Mouse (Mus musculus): ENCODE data around the gene Car12. TPM values are rescaled to one million over a fixed set of nuclear protein-coding genes. Genes with fewer than 3 reads are reported as not detected.

Gene Car12
- polyA plus RNA-seq, 1 experiment from 2014 or later: 2.6 TPM

DNA sequence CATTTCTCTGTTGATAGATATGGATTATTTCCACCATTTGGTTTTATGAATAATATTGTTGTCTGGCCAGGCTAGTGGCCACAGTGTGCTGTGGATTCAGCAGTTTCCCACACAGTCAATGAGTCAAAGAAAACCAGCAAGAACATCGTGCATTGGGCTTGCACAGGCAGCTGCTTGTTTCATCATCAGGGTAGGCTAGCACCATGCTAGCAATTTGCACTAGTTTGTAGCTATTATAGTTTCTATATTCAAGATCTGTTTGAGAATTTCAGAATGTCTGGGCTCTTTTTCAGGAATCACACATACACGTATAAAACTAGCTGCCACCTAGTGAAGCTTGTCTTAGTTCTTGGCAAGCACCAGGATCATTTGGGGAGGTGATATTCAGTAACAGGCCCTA, 21.6 kb downstream of the Car12 start:
- ATAC-seq (no peak), DNase-seq (ENCODE audit: low spot score) (no peak)
- no peak overlapping the region for H3K4me3 ChIP-seq (ENCODE audit: low read depth, low read length)
- no peaks in the 10 kb centered on the region for H3K27me3 ChIP-seq (replicated peaks; ENCODE audit: control insufficient read depth, insufficient read depth, low read length)
- H3K27ac ChIP-seq (ENCODE audit: low read depth, low read length): no peak overlapping the region
- no peaks in the 10 kb centered on the region for H3K9me3 ChIP-seq (replicated peaks; ENCODE audit: control insufficient read depth, low read length)
- no peak overlapping the region for H3K9ac ChIP-seq (ENCODE audit: low read length)
- H3K4me1 ChIP-seq (ENCODE audit: control insufficient read depth, insufficient read depth, low read length): 0 out of 2 replicates have a peak, but pooled peaks cover 2% of the 10 kb centered on the region
- H3K36me3 ChIP-seq (ENCODE audit: control insufficient read depth, insufficient read depth, low read length): no peaks in the 10 kb centered on the region
- no peak overlapping the region for H3K4me2 ChIP-seq (ENCODE audit: low read length)
- WGBS: 91% methylated on average over 2 of the region's 2 CpGs

- Histone ChIP-seq H3K27me3 (replicated peaks; ENCODE audit: control insufficient read depth, insufficient read depth, low read length) (no peaks in the 10 kb centered on the region), H3K36me3 (ENCODE audit: control insufficient read depth, insufficient read depth, low read length) (no peaks in the 10 kb centered on the region), H3K27ac (ENCODE audit: low read depth, low read length) (no peak overlapping the region), H3K4me1 (ENCODE audit: control insufficient read depth, insufficient read depth, low read length) (0 out of 2 replicates have a peak, but pooled peaks cover 2% of the 10 kb centered on the region), H3K9me3 (replicated peaks; ENCODE audit: control insufficient read depth, low read length) (no peaks in the 10 kb centered on the region), H3K4me3 (ENCODE audit: low read depth, low read length) (no peak overlapping the region), H3K4me2 (ENCODE audit: low read length) (no peak overlapping the region), H3K9ac (ENCODE audit: low read length) (no peak overlapping the region)
- DNase-seq (ENCODE audit: low spot score): no peak
- no peak for ATAC-seq
- WGBS: 78% methylated on average over 3 of the region's 3 CpGs
These were observed 22.5 kb downstream of the Car12 start for GRCm38 (mm10) chr9:66736016-66736415.

DNA sequence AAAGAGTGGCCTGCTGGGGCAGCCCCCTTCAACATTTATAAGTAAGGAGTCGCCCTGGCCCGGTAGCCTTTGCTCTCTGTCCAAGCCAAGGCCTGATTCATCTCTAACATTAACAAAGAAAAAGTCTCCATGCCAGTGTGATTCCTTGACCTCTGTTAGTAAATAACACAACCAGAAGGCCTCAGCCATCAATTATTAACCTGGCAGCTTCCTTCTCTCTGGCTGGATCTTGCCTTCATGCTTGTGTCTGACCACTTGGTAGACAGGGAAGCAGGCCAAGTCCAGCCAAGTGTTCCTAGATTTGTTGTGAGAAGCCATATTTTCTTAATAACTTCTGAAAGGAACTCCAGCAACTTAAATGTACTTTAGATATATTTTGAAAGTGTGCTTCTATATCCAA, 23.1 kb downstream of the Car12 start:
- no peak overlapping the region for H3K4me2 ChIP-seq (ENCODE audit: low read length)
- no peaks in the 10 kb centered on the region for H3K36me3 ChIP-seq (ENCODE audit: control insufficient read depth, insufficient read depth, low read length)
- WGBS: 93% methylated on average over 2 of the region's 2 CpGs
- no peaks in the 10 kb centered on the region for H3K9me3 ChIP-seq (replicated peaks; ENCODE audit: control insufficient read depth, low read length)
- no peaks in the 10 kb centered on the region for H3K27me3 ChIP-seq (replicated peaks; ENCODE audit: control insufficient read depth, insufficient read depth, low read length)
- H3K4me3 ChIP-seq (ENCODE audit: low read depth, low read length): no peak overlapping the region
- H3K9ac ChIP-seq (ENCODE audit: low read length): no peak overlapping the region
- DNase-seq (ENCODE audit: low spot score) (no peak), ATAC-seq (no peak)
- H3K27ac ChIP-seq (ENCODE audit: low read depth, low read length): no peak overlapping the region
- H3K4me1 ChIP-seq (ENCODE audit: control insufficient read depth, insufficient read depth, low read length): 0 out of 2 replicates have a peak, but pooled peaks cover 2% of the 10 kb centered on the region

DNA sequence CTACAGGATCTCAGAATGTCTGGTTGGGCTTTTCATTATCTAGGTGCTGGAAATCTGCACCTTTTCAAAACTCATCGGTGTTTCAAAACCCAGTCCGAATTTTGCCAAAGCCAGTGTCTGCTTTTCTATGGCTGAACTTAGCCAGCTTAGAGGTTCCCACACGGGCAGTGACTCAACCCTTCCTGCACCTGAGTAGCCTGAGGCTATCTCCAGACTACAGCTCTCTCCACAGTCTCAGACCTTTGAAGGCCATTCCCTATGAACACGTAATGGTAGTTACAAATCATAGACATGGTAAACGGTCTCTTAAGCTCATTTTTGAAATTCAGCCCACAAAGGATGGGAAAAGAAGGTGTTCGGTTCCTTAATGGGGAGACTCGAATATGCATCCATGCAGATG, 26.0 kb downstream of the Car12 start:
- Histone ChIP-seq H3K27ac (ENCODE audit: low read depth, low read length) (no peak overlapping the region), H3K9ac (ENCODE audit: low read length) (no peak overlapping the region), H3K4me3 (ENCODE audit: low read depth, low read length) (no peak overlapping the region), H3K36me3 (ENCODE audit: control insufficient read depth, insufficient read depth, low read length) (no peaks in the 10 kb centered on the region), H3K4me1 (ENCODE audit: control insufficient read depth, insufficient read depth, low read length) (no peaks in the 10 kb centered on the region), H3K4me2 (ENCODE audit: low read length) (no peak overlapping the region), H3K27me3 (replicated peaks; ENCODE audit: control insufficient read depth, insufficient read depth, low read length) (no peaks in the 10 kb centered on the region), H3K9me3 (replicated peaks; ENCODE audit: control insufficient read depth, low read length) (no peaks in the 10 kb centered on the region)
- no peak for DNase-seq (ENCODE audit: low spot score)
- ATAC-seq: no peak
- 90% methylated on average over 7 of the region's 7 CpGs for WGBS

GRCm38 (mm10) chr9:66744531-66744930, 31.0 kb downstream of the Car12 start:
- H3K4me2 ChIP-seq (ENCODE audit: low read length): no peak overlapping the region

GRCm38 (mm10) chr9:66748390-66748789, 34.9 kb downstream of the Car12 start:
- H3K27ac ChIP-seq (ENCODE audit: low read depth, low read length): no peak overlapping the region
- DNase-seq (ENCODE audit: low spot score) (no peak), ATAC-seq (no peak)
- no peak overlapping the region for H3K9ac ChIP-seq (ENCODE audit: low read length)
- no peaks in the 10 kb centered on the region for H3K36me3 ChIP-seq (ENCODE audit: control insufficient read depth, insufficient read depth, low read length)
- no peak overlapping the region for H3K4me3 ChIP-seq (ENCODE audit: low read depth, low read length)
- no peaks in the 10 kb centered on the region for H3K4me1 ChIP-seq (ENCODE audit: control insufficient read depth, insufficient read depth, low read length)
- H3K27me3 ChIP-seq (replicated peaks; ENCODE audit: control insufficient read depth, insufficient read depth, low read length): no peaks in the 10 kb centered on the region
- H3K4me2 ChIP-seq (ENCODE audit: low read length): no peak overlapping the region
- 81% methylated on average over 15 of the region's 15 CpGs for WGBS
- no peaks in the 10 kb centered on the region for H3K9me3 ChIP-seq (replicated peaks; ENCODE audit: control insufficient read depth, low read length)

More at GRCm38 (mm10) chr9:66744531-66744930, 31.0 kb downstream of the Car12 start:
- H3K4me1 ChIP-seq (ENCODE audit: control insufficient read depth, insufficient read depth, low read length): no peaks in the 10 kb centered on the region
- H3K4me3 ChIP-seq (ENCODE audit: low read depth, low read length): no peak overlapping the region
- no peaks in the 10 kb centered on the region for H3K27me3 ChIP-seq (replicated peaks; ENCODE audit: control insufficient read depth, insufficient read depth, low read length)
- H3K9me3 ChIP-seq (replicated peaks; ENCODE audit: control insufficient read depth, low read length): no peaks in the 10 kb centered on the region
- ATAC-seq (no peak), DNase-seq (ENCODE audit: low spot score) (no peak)
- no peak overlapping the region for H3K27ac ChIP-seq (ENCODE audit: low read depth, low read length)
- no peaks in the 10 kb centered on the region for H3K36me3 ChIP-seq (ENCODE audit: control insufficient read depth, insufficient read depth, low read length)
- WGBS: 80% methylated on average over 2 of the region's 2 CpGs
- no peak overlapping the region for H3K9ac ChIP-seq (ENCODE audit: low read length)

DNA sequence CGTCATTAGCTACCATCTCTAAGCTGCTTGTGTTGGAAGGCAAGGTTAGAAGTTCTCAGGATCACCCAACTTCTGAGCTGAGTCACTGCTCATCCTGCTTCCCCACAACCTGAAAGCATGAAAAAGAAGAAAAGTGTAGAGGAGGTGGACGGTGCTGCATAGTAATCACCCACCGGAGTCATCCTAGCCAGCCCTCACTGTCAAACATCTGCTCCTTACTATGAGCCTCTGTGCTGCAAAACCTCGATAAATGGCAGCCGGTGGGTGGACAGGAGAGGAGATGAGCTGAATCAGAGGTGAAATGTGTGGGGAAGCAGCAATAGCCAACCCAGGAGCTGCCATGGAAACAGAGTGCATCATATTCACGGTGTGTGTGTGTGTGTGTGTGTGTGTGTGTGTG, 39.4 kb downstream of the Car12 start:
- Histone ChIP-seq H3K4me3 (ENCODE audit: low read depth, low read length) (no peak overlapping the region), H3K36me3 (ENCODE audit: control insufficient read depth, insufficient read depth, low read length) (no peaks in the 10 kb centered on the region), H3K27me3 (replicated peaks; ENCODE audit: control insufficient read depth, insufficient read depth, low read length) (no peaks in the 10 kb centered on the region), H3K9me3 (replicated peaks; ENCODE audit: control insufficient read depth, low read length) (no peaks in the 10 kb centered on the region), H3K4me1 (ENCODE audit: control insufficient read depth, insufficient read depth, low read length) (no peaks in the 10 kb centered on the region), H3K4me2 (ENCODE audit: low read length) (no peak overlapping the region), H3K27ac (ENCODE audit: low read depth, low read length) (no peak overlapping the region), H3K9ac (ENCODE audit: low read length) (no peak overlapping the region)
- ATAC-seq (no peak), DNase-seq (ENCODE audit: low spot score) (no peak)
- 86% methylated on average over 6 of the region's 6 CpGs for WGBS

DNA sequence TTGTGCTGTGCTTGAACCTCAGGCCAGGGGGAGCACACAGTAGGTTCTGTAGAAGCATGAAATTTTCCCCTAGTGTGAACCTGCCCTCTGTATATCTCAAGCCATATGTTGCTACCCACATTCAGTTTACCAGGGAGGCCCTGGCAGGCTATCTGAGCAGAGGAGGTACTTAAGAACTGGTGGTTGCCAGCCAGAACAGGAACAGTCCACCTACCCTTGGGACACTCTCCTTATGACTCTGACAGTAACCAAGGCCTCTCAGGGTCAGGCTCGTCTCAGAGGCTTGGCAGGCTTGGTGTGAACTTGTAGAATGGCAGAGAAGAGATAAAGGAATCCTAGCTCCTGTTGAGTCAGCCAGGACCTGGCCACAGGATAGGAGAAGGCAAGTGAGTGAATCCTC, 47.5 kb downstream of the Car12 start:
- Histone ChIP-seq H3K27ac (ENCODE audit: low read depth, low read length) (no peak overlapping the region), H3K4me2 (ENCODE audit: low read length) (no peak overlapping the region), H3K4me1 (ENCODE audit: control insufficient read depth, insufficient read depth, low read length) (no peaks in the 10 kb centered on the region), H3K9me3 (replicated peaks; ENCODE audit: control insufficient read depth, low read length) (no peaks in the 10 kb centered on the region), H3K4me3 (ENCODE audit: low read depth, low read length) (no peak overlapping the region), H3K27me3 (replicated peaks; ENCODE audit: control insufficient read depth, insufficient read depth, low read length) (no peaks in the 10 kb centered on the region), H3K36me3 (ENCODE audit: control insufficient read depth, insufficient read depth, low read length) (no peaks in the 10 kb centered on the region), H3K9ac (ENCODE audit: low read length) (no peak overlapping the region)
- 73% methylated on average over 1 of the region's 1 CpGs for WGBS
- no peak for ATAC-seq
- no peak for DNase-seq (ENCODE audit: low spot score)

DNA sequence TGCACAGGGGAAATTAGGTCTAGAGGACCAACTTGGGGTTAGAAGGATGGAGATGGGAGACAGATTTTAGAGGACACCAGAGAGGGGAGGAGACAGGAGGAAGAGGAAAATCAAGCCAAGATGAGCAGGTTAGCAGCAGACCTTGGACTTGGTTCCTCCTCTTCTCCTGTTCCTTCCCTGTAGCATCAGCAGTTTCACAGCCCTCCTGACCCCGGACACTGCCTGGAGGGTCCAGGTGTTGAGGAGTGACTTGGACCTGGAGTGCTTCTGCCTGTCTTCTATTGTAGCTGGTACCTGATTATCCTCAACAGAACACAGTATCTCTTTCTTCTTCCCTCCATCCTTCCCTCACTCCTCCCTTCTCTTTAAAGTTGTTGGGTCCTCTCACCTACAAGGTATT, 55.2 kb downstream of the Car12 start:
- Histone ChIP-seq H3K36me3 (ENCODE audit: control insufficient read depth, insufficient read depth, low read length) (no peaks in the 10 kb centered on the region), H3K4me3 (ENCODE audit: low read depth, low read length) (no peak overlapping the region), H3K4me2 (ENCODE audit: low read length) (no peak overlapping the region), H3K27me3 (replicated peaks; ENCODE audit: control insufficient read depth, insufficient read depth, low read length) (no peaks in the 10 kb centered on the region), H3K9me3 (replicated peaks; ENCODE audit: control insufficient read depth, low read length) (no peaks in the 10 kb centered on the region), H3K27ac (ENCODE audit: low read depth, low read length) (no peak overlapping the region), H3K9ac (ENCODE audit: low read length) (no peak overlapping the region), H3K4me1 (ENCODE audit: control insufficient read depth, insufficient read depth, low read length) (no peaks in the 10 kb centered on the region)
- 85% methylated on average over 1 of the region's 1 CpGs for WGBS
- no peak for DNase-seq (ENCODE audit: low spot score)
- ATAC-seq: no peak

All from forebrain, embryonic 14.5 days (tissue).